Mouse (Mus musculus) thymus, adult 2 months (tissue): ENCODE measurements at regions not wholly inside any gene's neighbourhood (a gene's known extent, or its start where the extent isn't known, plus 50 kb on each side); places are given as distances from the start of the nearest gene placed in this dataset.

Experiments used
- CTCF ChIP-seq: fragments of 200-500 bp; IDR thresholded peaks from 2 replicates; pipeline ENCODE4 v1.5.1; 2012; ENCODE audit warnings: mild to moderate bottlenecking, control low read depth, low read length, moderate library complexity, borderline replicate concordance; ENCODE audit not compliant: control insufficient read depth, poor library complexity, insufficient read depth; ENCODE audit errors: extremely low read depth
- POLR2A ChIP-seq: fragments of 200-500 bp; IDR thresholded peaks from 2 replicates; pipeline ENCODE4 v1.6.1; 2012; ENCODE audit warnings: mild to moderate bottlenecking, low read length, control low read depth, moderate library complexity; ENCODE audit not compliant: control insufficient read depth, poor library complexity, insufficient read depth; ENCODE audit errors: extremely low read depth

DNA sequence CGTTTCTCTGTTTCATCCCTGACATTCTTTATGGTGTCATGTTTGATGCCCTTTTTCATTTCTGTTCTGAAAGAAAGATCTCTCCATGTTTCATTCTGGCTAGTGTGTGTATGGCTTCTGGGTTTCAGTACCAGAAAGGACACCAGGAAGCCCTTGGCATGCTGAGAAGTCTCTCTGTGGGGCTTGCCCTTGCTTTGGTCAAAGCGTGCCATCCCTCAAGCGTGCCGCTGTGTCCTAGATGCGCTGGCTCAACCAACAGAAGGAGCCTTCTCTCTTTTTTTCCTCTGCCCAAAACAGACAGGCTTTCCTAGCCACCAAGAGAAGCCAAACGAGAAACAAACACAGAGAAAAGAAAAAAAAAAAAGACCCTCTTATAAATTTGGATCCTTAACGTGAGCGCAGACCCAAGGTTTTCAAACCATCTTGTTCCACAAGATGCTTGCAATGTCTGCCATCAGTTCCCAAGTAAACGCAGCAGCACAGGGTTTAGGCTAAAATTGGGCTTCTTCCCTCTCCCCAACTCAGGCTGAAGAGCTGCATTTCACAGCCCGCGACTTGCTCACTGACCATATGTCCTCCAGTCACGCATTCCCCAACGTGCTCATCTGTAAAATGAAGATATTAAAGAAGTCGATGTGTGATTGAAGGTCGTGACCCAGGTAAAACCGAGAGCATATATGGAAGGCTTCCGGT is 97.3 kb upstream of the Foxn2 start:
- TF ChIP-seq CTCF, result no peak
- TF ChIP-seq POLR2A, result no peak
